Mouse (Mus musculus): Measurements from ENCODE around the gene Tpgs1. TPM values are rescaled to one million over a fixed set of nuclear protein-coding genes. Genes with fewer than 3 reads are reported as not detected.

Tpgs1 gene
- polyA plus RNA-seq, 1 experiment from 2014 or later, result 61.7 TPM

DNA sequence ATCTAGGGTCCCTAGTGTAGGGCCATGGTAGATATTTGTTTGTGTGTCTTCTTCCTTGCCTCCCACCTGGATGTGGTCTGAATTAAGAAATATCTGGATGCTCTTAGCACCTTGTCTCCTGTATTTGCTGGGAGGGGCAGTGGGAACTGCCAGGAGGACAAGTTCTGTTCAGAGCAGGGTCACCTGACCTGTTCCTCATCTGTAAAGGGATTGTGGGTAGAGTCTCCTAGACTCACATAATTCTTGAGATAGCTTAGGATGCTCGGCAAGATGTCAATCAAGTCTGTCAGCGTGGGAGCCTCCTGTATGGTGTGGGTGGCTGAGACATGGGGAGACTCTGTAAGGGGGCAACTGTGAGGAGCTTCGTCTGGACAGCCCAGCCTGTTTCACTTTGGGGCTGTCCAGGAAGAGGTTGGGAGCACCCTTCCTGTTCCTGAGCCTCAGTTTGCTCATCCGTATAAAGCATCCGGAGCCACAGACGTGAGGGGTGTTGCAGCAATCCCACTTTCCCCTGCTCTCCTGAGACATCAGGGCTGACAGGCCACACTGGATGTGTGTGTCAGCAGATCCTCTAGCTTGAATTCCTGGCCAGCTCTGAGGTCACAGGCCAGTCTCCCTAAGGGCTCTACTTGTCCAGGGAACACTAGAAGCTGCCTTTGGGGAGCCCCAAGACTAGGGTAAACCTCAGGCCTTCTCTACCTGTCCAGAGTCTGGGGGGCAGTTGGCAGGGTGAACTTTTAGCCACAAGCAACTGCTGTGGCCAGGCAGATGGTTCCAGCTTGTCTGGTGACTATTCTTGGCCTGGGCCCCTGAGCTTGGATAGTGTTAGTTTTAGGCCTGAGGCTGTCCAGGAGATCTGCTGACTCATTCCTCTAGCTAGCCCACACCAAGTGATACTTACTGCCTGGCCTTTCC, 14.8 kb downstream of the Tpgs1 start:
- no peaks in the 10 kb centered on the region for H3K27me3 ChIP-seq
- H3K27ac ChIP-seq, result no peak overlapping the region
- peaks cover 50% of the 10 kb centered on the region for H3K36me3 ChIP-seq
- no peak for ATAC-seq (ENCODE audit: borderline replicate concordance, extremely low read depth, low FRiP score, low TSS enrichment)
- WGBS, result 74% methylated on average over 6 of the region's 6 CpGs
- H3K9ac ChIP-seq, result peak overlapping the region; percentile 86
- H3K4me3 ChIP-seq, result peak overlapping the region; percentile 69
- H3K9me3 ChIP-seq, result no peaks in the 10 kb centered on the region
- H3K4me1 ChIP-seq, result peaks cover 25% of the 10 kb centered on the region
- peak overlapping the region; percentile 91 for H3K4me2 ChIP-seq

DNA sequence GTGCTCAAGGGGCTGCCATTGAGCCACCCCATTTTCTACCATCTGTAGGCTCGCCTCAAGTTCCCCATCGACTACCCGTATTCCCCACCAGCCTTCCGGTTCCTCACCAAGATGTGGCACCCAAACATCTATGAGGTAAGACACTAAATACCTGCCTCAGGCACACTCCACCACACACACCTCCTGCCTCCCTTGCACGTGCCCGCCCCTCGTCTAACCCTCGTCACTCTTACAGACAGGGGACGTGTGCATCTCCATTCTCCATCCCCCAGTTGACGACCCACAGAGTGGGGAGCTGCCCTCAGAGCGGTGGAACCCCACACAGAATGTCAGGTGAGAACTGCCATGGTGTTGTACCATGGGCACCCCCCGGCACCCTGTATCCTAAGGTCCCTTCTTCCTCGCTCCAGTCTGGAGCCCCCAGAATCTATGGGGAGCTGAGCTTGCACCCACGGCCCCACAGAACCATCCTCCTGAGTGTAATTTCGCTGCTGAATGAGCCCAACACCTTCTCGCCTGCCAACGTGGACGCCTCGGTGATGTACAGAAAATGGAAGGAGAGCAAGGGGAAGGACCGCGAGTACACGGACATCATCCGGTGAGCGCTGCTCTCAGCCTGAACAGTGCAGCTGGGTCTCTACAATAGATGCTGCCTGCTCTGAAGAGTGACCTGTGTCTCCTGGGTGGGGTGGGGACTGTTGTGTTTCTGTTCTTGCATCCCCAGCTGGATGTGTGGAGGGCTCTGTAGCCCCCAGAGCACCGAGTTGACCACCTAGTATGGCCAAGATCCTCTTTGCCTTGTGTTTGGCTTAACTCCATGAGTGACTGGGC, 15.8 kb downstream of the Tpgs1 start:
- H3K9ac ChIP-seq, result no peak overlapping the region; the same call in 1 of the 2 replicates

DNA sequence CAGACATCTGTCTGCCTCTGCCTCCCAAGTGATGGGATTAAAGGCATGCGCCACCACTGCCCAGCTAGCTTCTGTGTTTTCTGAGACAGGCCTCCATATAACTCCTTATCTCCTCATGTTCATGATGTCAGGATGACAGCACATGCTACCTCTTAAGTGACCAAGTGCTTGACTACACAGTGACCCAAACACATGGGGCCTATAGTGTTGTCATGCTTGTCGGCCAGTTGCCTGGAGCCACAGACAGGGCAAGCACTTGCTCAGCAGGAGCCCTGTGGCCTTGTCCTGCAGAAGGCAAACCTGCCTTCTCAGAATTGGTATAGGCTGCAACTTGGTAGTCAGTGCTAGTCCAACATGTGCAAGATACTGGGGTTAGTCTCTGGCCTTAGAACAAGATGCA, 17.1 kb downstream of the Tpgs1 start:
- Histone ChIP-seq H3K4me2 (no peak overlapping the region), H3K9ac (no peak overlapping the region), H3K4me1 (peaks cover 18% of the 10 kb centered on the region), H3K4me3 (no peak overlapping the region), H3K36me3 (peaks cover 54% of the 10 kb centered on the region), H3K27ac (no peak overlapping the region), H3K9me3 (no peaks in the 10 kb centered on the region), H3K27me3 (no peaks in the 10 kb centered on the region)
- no peak for ATAC-seq (ENCODE audit: borderline replicate concordance, extremely low read depth, low FRiP score, low TSS enrichment)
- WGBS, result 92% methylated on average over 2 of the region's 2 CpGs

More for the DNA sequence above, 15.8 kb downstream of the Tpgs1 start:
- Histone ChIP-seq H3K36me3 (peaks cover 54% of the 10 kb centered on the region), H3K27me3 (no peaks in the 10 kb centered on the region), H3K9me3 (no peaks in the 10 kb centered on the region), H3K4me3 (no peak overlapping the region), H3K4me1 (peaks cover 25% of the 10 kb centered on the region), H3K27ac (no peak overlapping the region), H3K4me2 (no peak overlapping the region)
- WGBS, result 92% methylated on average over 25 of the region's 25 CpGs
- no peak for ATAC-seq (ENCODE audit: borderline replicate concordance, extremely low read depth, low FRiP score, low TSS enrichment)

DNA sequence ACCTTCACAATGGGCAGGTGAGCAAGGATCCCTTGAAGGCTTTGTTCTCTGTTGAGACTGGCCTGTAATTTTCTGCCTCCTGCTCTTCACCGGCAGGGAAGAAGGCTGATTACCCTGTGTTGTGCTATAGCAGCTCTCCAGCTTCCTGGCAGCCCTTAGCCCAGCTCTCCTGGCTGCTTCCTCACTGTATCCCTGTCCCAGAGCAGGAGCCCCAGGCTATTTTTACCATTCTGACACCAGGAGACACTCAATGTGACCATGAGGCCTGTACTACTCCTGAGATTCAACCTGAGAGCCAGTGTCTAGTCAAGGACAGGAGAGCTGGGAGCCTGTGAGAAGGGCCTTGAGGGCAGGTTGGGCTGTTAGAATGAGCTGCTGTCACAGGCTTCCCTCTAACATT, 17.5 kb downstream of the Tpgs1 start:
- ATAC-seq (ENCODE audit: borderline replicate concordance, extremely low read depth, low FRiP score, low TSS enrichment), result no peak
- H3K36me3 ChIP-seq, result peaks cover 54% of the 10 kb centered on the region
- peaks cover 16% of the 10 kb centered on the region for H3K4me1 ChIP-seq
- 88% methylated on average over 1 of the region's 1 CpGs for WGBS
- H3K27me3 ChIP-seq, result no peaks in the 10 kb centered on the region
- no peak overlapping the region for H3K4me2 ChIP-seq
- no peaks in the 10 kb centered on the region for H3K9me3 ChIP-seq
- H3K27ac ChIP-seq, result no peak overlapping the region
- no peak overlapping the region for H3K9ac ChIP-seq
- H3K4me3 ChIP-seq, result no peak overlapping the region

DNA sequence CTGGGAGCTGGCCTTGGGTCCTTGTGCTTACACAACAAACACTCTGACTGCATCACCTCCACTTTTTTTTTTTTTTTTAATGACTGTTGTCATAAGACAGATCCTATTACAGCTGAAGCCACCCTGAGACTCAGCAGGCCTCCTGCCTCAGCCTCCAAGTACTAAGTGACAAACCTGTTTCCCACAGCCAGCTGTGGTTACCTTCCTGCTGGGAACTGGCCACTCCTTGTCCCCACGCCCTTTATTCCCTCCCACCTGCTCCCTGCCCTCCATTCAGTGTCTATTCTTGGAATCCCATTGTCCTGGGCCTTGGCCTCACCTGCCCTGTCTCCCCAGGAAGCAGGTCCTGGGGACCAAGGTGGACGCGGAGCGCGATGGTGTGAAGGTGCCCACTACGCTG, 18.3 kb downstream of the Tpgs1 start:
- no peak for ATAC-seq (ENCODE audit: borderline replicate concordance, extremely low read depth, low FRiP score, low TSS enrichment)
- Histone ChIP-seq H3K9me3 (no peaks in the 10 kb centered on the region), H3K4me2 (no peak overlapping the region), H3K9ac (no peak overlapping the region), H3K27ac (no peak overlapping the region), H3K27me3 (no peaks in the 10 kb centered on the region), H3K4me3 (no peak overlapping the region), H3K4me1 (peaks cover 16% of the 10 kb centered on the region), H3K36me3 (peaks cover 54% of the 10 kb centered on the region)
- 98% methylated on average over 6 of the region's 6 CpGs for WGBS

DNA sequence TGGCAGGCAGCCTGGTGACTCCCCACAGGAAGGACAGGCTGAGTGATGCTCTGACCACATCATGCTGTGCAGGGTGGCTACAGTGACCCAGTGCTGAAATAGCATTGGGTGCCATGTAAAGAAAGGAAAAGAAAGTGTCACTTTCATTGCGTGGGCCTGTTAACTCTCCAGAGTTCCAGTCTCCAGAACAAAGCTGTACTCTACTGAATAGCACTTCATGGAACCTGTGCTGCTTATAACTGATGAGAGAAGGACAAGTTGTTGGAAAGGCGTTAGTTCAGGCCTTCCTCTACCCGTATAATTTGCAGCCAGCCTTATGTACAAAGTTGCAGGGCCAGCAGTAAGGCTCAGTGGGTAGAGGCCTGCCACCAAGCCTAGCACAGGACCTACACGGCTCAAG, 19.6 kb downstream of the Tpgs1 start, which contains the start of gene Gzmm:
Gene Gzmm (plus strand): TSS at position 301 of the 400 bp plus-strand sequence.
- Histone ChIP-seq H3K4me3 (no peak within 1 kb of the TSS), H3K9ac (no peak within 1 kb of the TSS), H3K27ac (no peak within 1 kb of the TSS), H3K9me3 (no peaks in the 10 kb centered on the region), H3K36me3 (peaks cover 54% of the 10 kb centered on the region), H3K27me3 (no peaks in the 10 kb centered on the region), H3K4me2 (no peak within 1 kb of the TSS), H3K4me1 (peaks cover 7% of the 10 kb centered on the region)
- 82% methylated on average over 4 of the region's 4 CpGs for WGBS
- ATAC-seq (ENCODE audit: borderline replicate concordance, extremely low read depth, low FRiP score, low TSS enrichment), result no peak

DNA sequence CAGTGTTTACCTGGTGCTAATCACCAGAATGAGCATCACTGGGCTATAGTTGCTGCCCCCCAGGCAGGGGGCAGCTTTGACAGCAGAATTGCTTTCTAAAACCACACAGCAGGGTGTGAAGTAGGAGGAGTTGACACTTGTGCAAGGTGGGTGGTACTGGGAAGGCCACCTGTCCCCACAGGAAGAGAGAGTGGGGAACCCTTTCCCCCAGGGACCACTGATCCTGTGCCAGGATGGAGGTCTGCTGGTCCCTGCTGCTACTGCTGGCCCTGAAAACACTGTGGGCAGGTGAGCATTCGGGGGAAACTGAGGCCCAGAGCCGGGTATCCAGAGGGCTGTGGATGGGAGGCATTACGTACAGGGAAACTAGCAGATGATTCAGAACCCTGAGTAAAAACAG, 20.0 kb downstream of the Tpgs1 start:
- Histone ChIP-seq H3K4me2 (no peak overlapping the region), H3K27ac (no peak overlapping the region), H3K27me3 (no peaks in the 10 kb centered on the region), H3K4me3 (no peak overlapping the region), H3K9me3 (no peaks in the 10 kb centered on the region), H3K4me1 (peaks cover 2% of the 10 kb centered on the region; the same call in 1 of the 2 replicates), H3K9ac (no peak overlapping the region), H3K36me3 (peaks cover 52% of the 10 kb centered on the region)
- ATAC-seq (ENCODE audit: borderline replicate concordance, extremely low read depth, low FRiP score, low TSS enrichment), result no peak
- WGBS, result 84% methylated on average over 3 of the region's 3 CpGs

DNA sequence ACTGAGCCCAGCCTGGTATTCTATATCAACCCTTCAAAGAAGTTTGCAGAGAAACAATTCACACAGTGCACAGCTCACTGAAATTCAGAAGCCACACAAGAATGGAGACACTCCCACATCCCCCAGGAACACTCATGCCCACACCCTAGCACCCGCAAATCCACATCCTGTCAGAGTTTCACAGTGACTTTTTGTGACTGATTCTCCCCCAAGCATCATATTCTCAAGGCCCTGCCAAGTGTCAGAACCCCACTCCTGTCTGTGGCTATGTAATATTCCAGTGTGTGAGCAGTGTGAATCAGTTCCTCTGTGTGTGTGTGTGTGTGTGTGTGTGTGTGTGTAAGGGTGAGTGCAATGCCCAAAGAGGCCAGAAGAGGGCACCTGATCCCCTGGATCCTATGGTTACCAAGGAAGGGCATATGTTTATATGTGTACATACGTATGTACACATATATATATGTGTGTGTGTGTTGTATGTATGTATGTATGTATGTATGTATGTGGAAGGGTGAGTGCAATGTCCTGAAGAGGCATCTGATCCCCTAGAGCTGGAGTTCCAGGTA, 22.9 kb downstream of the Tpgs1 start:
- Histone ChIP-seq H3K4me3 (no peak overlapping the region), H3K36me3 (peaks cover 23% of the 10 kb centered on the region), H3K27ac (no peak overlapping the region), H3K27me3 (no peaks in the 10 kb centered on the region), H3K4me2 (no peak overlapping the region), H3K4me1 (peaks cover 18% of the 10 kb centered on the region), H3K9me3 (no peaks in the 10 kb centered on the region), H3K9ac (no peak overlapping the region)
- ATAC-seq (ENCODE audit: borderline replicate concordance, extremely low read depth, low FRiP score, low TSS enrichment), result no peak
- WGBS, result 93% methylated on average over 2 of the region's 2 CpGs

DNA sequence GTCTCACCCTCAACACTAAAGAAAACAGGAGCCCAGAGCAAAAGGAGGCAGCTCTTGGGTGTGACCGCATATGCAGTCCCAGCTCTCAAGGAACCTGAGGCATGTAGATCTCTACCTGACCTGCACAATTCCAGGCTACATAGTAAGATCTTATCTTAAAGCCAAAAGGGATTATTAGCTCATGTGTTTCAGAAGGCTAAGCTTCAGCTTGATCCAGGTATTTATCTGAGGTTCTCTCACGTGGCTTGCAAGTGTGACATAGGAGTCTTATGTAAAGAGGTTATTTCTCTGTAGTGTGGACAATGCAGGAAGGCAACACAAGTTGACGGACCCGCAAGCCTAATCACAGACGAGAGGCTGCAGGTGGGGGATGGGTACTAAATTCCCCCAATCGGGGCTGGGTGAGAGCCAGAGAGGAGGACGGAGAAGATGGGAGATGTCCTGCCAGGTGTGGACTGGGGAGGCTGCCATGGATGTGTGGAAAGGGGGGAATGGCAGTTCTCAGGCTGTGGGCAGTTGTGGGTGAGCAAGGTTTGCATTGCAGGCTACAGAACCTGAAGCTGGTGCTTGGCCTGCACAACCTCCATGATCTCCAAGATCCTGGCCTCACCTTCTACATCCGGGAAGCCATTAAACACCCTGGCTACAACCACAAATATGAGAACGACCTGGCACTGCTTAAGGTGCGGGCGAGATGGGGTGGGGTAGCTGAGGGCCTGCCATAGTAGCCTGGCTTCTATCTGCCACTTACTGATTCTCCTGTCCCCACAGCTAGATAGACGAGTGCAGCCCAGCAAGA, 24.6 kb downstream of the Tpgs1 start:
- Histone ChIP-seq H3K9me3 (no peaks in the 10 kb centered on the region), H3K27me3 (no peaks in the 10 kb centered on the region), H3K4me1 (peaks cover 33% of the 10 kb centered on the region), H3K27ac (no peak overlapping the region), H3K4me3 (no peak overlapping the region), H3K36me3 (peaks cover 6% of the 10 kb centered on the region), H3K4me2 (no peak overlapping the region), H3K9ac (no peak overlapping the region)
- ATAC-seq (ENCODE audit: borderline replicate concordance, extremely low read depth, low FRiP score, low TSS enrichment), result no peak
- 63% methylated on average over 12 of the region's 12 CpGs for WGBS

DNA sequence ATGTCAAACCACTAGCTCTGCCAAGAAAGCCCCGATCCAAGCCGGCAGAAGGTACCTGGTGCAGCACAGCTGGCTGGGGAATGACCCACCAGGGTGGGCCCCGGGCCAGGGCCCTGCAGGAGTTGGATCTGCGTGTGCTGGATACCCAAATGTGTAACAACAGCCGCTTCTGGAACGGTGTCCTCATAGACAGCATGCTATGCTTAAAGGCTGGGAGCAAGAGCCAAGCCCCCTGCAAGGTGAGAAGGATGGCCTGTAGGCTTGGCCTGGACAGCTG, 25.1 kb downstream of the Tpgs1 start:
- ATAC-seq (ENCODE audit: borderline replicate concordance, extremely low read depth, low FRiP score, low TSS enrichment), result no peak
- H3K27ac ChIP-seq, result no peak overlapping the region
- peaks cover 33% of the 10 kb centered on the region for H3K4me1 ChIP-seq
- WGBS, result 72% methylated on average over 6 of the region's 6 CpGs
- H3K9ac ChIP-seq, result no peak overlapping the region
- H3K4me2 ChIP-seq, result no peak overlapping the region
- H3K36me3 ChIP-seq, result peaks cover under 1% of the 10 kb centered on the region; the same call in 1 of the 2 replicates
- H3K4me3 ChIP-seq, result no peak overlapping the region
- H3K9me3 ChIP-seq, result no peaks in the 10 kb centered on the region
- no peaks in the 10 kb centered on the region for H3K27me3 ChIP-seq

Measured in lung, embryonic 15.5 days (tissue).